ENCODE assay signal across 12 mouse cellular contexts in the genomic region with DNA sequence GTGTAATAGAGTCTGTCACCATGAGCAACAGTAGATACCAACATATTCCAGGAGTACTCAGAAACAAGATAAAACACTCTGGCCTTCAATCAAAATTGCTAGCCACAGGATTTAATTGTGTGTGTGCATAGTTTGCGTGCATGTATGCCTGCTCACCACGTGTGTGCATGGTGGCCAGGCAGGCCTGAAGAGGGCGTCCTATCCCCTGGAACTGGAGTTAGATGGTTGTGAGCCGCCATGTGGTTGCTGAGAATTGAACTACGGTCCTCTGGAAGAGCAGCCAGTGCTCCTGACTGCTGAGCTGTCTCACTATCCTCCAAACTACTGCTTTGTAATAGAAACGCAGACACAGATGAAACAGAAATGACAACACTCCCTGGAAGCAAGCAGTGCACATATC.
A peak's percentile ranks its signal among the peaks of the same experiment; 100 is the strongest.
DNase-seq lines count a peak whose midpoint lies in the region; ATAC-seq and TF ChIP-seq lines count a peak whose summit lies in the region.
"Had no signal": no experiment of that assay in that cellular context is flagged by ENCODE, and none has a peak within 500 bp of the region (broad histone marks: within the 10 kb centered on the region; RNA-seq: fewer than 3 reads in every experiment).

No protein-coding gene starts in this region.

- 77% methylated on average over 6 of the region's 6 CpGs for WGBS in heart, embryonic 12.5 days
- 92% methylated on average over 6 of the region's 6 CpGs for WGBS in midbrain, postnatal 0 days
- 94% methylated on average over 6 of the region's 6 CpGs for WGBS in midbrain, embryonic 13.5 days
- 87% methylated on average over 6 of the region's 6 CpGs for WGBS in embryonic facial prominence, embryonic 15.5 days
- WGBS in stomach, embryonic 16.5 days = 85% methylated on average over 6 of the region's 6 CpGs

- peak; percentile 41 for TF ChIP-seq CTCF in midbrain, postnatal 0 days (IDR thresholded peaks at IDR 0.05)

- peak overlapping the region; percentile 54 for H3K4me2 ChIP-seq in heart, embryonic 12.5 days
- no peak overlapping the region for H3K4me2 ChIP-seq in midbrain, postnatal 0 days (ENCODE audit: low read depth, low read length, poor library complexity, severe bottlenecking)
- no peak overlapping the region for H3K4me2 ChIP-seq in midbrain, embryonic 13.5 days (replicated peaks)
- no peak overlapping the region for H3K4me2 ChIP-seq in embryonic facial prominence, embryonic 15.5 days (replicated peaks)
- no peak overlapping the region; the same call in 1 of the 2 replicates for H3K4me2 ChIP-seq in stomach, embryonic 16.5 days (ENCODE audit: low read depth, low read length)

- no peaks in the 10 kb centered on the region for H3K9me3 ChIP-seq in heart, embryonic 12.5 days (replicated peaks)
- H3K9me3 ChIP-seq in midbrain, postnatal 0 days (ENCODE audit: low read length) = no peaks in the 10 kb centered on the region
- H3K9me3 ChIP-seq in midbrain, embryonic 13.5 days = no peaks in the 10 kb centered on the region
- no peaks in the 10 kb centered on the region for H3K9me3 ChIP-seq in embryonic facial prominence, embryonic 15.5 days (replicated peaks)
- H3K9me3 ChIP-seq in stomach, embryonic 16.5 days (replicated peaks; ENCODE audit: control insufficient read depth, low read length) = no peaks in the 10 kb centered on the region

- no peak for ATAC-seq in heart, embryonic 12.5 days (ENCODE audit: insufficient number of reproducible peaks, low FRiP score)
- ATAC-seq in midbrain, postnatal 0 days (ENCODE audit: low FRiP score) = no peak
- ATAC-seq in midbrain, embryonic 13.5 days = no peak
- no peak for ATAC-seq in embryonic facial prominence, embryonic 15.5 days (ENCODE audit: insufficient number of reproducible peaks, low FRiP score, low TSS enrichment, low read depth)
- no peak for ATAC-seq in stomach, embryonic 16.5 days (ENCODE audit: insufficient read depth, low FRiP score)
- ATAC-seq: hindbrain, embryonic 16.5 days; midbrain, embryonic 16.5 days had no signal

- peak overlapping the region; percentile 97 for H3K27ac ChIP-seq in heart, embryonic 12.5 days (ENCODE audit: poor library complexity, severe bottlenecking)
- H3K27ac ChIP-seq in midbrain, postnatal 0 days (ENCODE audit: low read depth, low read length) = no peak overlapping the region
- H3K27ac ChIP-seq in midbrain, embryonic 13.5 days = no peak overlapping the region
- peak overlapping the region; percentile 68 for H3K27ac ChIP-seq in embryonic facial prominence, embryonic 15.5 days (replicated peaks)
- 0 out of 2 replicates have a peak overlapping the region, but pooled peaks have one; percentile 61 for H3K27ac ChIP-seq in stomach, embryonic 16.5 days (ENCODE audit: low read length)

- H3K27me3 ChIP-seq in heart, embryonic 12.5 days (replicated peaks) = no peaks in the 10 kb centered on the region
- H3K27me3 ChIP-seq in midbrain, postnatal 0 days (ENCODE audit: insufficient read depth, low read length) = no peaks in the 10 kb centered on the region
- H3K27me3 ChIP-seq in midbrain, embryonic 13.5 days = no peaks in the 10 kb centered on the region
- H3K27me3 ChIP-seq in embryonic facial prominence, embryonic 15.5 days = no peaks in the 10 kb centered on the region
- no peaks in the 10 kb centered on the region for H3K27me3 ChIP-seq in stomach, embryonic 16.5 days (ENCODE audit: control insufficient read depth, insufficient read depth, low read length)

- H3K4me3 ChIP-seq in heart, embryonic 12.5 days = peak overlapping the region; percentile 13; the same call in 1 of the 2 replicates
- no peak overlapping the region for H3K4me3 ChIP-seq in midbrain, postnatal 0 days (ENCODE audit: low read depth, low read length)
- H3K4me3 ChIP-seq in midbrain, embryonic 13.5 days (replicated peaks) = no peak overlapping the region
- no peak overlapping the region for H3K4me3 ChIP-seq in embryonic facial prominence, embryonic 15.5 days (replicated peaks)
- no peak overlapping the region for H3K4me3 ChIP-seq in stomach, embryonic 16.5 days (replicated peaks; ENCODE audit: low read length)

- no peak for DNase-seq in heart, postnatal 4 days
- DNase-seq in midbrain, postnatal 0 days (ENCODE audit: low spot score) = no peak
- DNase-seq in spleen, postnatal 36 days (ENCODE audit: low spot score in 2 of 2) = no peak
- DNase-seq: adrenal gland, adult 8-10 months; right cerebral cortex, postnatal 25 days; thymus, postnatal 25 days had no signal

- peaks cover 43% of the 10 kb centered on the region for H3K4me1 ChIP-seq in heart, embryonic 12.5 days (replicated peaks)
- no peaks in the 10 kb centered on the region for H3K4me1 ChIP-seq in midbrain, postnatal 0 days (ENCODE audit: insufficient read depth, low read length)
- H3K4me1 ChIP-seq in midbrain, embryonic 13.5 days (replicated peaks) = peaks cover 13% of the 10 kb centered on the region
- H3K4me1 ChIP-seq in embryonic facial prominence, embryonic 15.5 days = peaks cover 26% of the 10 kb centered on the region
- H3K4me1 ChIP-seq in stomach, embryonic 16.5 days (ENCODE audit: control insufficient read depth, insufficient read depth, low read length) = peaks cover 16% of the 10 kb centered on the region

- peak overlapping the region; percentile 27 for H3K9ac ChIP-seq in heart, embryonic 12.5 days
- H3K9ac ChIP-seq in midbrain, postnatal 0 days (replicated peaks; ENCODE audit: low read length, poor library complexity, severe bottlenecking) = no peak overlapping the region
- no peak overlapping the region for H3K9ac ChIP-seq in midbrain, embryonic 13.5 days (replicated peaks)
- H3K9ac ChIP-seq in embryonic facial prominence, embryonic 15.5 days = no peak overlapping the region
- H3K9ac ChIP-seq in stomach, embryonic 16.5 days (ENCODE audit: low read length) = no peak overlapping the region

- H3K36me3 ChIP-seq in heart, embryonic 12.5 days = peaks cover 26% of the 10 kb centered on the region
- H3K36me3 ChIP-seq in midbrain, postnatal 0 days (ENCODE audit: insufficient read depth, low read length) = peaks cover 17% of the 10 kb centered on the region; the same call in 1 of the 2 replicates
- peaks cover 35% of the 10 kb centered on the region for H3K36me3 ChIP-seq in midbrain, embryonic 13.5 days
- H3K36me3 ChIP-seq in embryonic facial prominence, embryonic 15.5 days = peaks cover 27% of the 10 kb centered on the region
- peaks cover 9% of the 10 kb centered on the region; the same call in 1 of the 2 replicates for H3K36me3 ChIP-seq in stomach, embryonic 16.5 days (ENCODE audit: control insufficient read depth, insufficient read depth, low read length)

Comparison
In these comparisons a context has a peak if more than half of its experiments do, and no peak if none do; other contexts are left out.
1. H3K27ac ChIP-seq: peak in heart, embryonic 12.5 days (single experiment), embryonic facial prominence, embryonic 15.5 days (single experiment) and stomach, embryonic 16.5 days (single experiment); none in midbrain, postnatal 0 days (single experiment) and midbrain, embryonic 13.5 days (single experiment).